Mouse (Mus musculus) effector memory CD4-positive, alpha-beta T cell, adult 7 months (primary cell): Measurements from ENCODE around the gene Olfr820. TPM values are rescaled to one million over a fixed set of nuclear protein-coding genes. Genes with fewer than 3 reads are reported as not detected.

Source experiments
- polyA plus RNA-seq: library from polyadenylated mRNA; unstranded; fragments of 100-300 nt; shearing (Covaris generic); gene quantifications from one replicate; pipeline ENCODE4 v1.2.1, GENCODE M21; 2017

Olfr820 gene
- not detected for polyA plus RNA-seq

DNA sequence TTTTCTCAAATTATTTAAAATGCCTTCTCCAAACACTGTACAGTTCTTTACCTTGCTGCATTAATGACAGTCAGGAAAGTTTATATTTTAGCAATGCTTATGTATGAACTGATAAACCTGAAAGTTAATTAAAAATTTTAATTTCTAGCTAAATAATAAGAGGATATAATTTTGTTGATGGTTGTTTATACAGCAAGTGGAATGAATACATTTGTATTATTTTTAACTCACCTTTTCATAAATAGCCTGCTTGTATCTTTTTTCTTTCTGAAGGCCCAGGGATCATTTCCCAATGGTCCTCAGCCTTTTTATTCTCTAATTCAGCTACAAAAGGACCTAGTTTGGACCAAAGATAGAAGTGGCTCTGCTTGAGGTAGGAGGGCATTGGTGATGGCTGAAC is at the start of gene Olfr820:
Gene Olfr820 (plus strand): TSS at position 301 of the 400 bp plus-strand sequence.

DNA sequence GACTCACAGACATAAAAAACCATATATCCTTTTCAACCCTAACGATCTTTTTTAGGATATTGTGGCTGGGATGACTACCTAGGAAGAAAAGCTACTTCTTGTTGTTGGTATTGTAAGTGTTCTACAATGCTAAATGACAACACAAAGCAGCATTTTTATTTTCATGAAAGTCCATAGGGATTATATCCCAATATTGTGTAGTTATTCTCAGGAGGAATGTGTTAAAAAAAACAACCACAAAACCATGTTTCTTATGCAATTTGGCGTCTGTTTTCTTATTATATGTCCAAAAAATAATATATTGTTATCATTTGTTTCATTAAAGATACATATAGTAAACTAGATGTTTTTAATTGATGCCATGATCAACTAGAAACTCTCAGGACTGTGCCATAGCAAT is 45.3 kb upstream of the Olfr820 start, which contains the start of gene Olfr819:
Gene Olfr819 (minus strand): TSS at position 101 of the 400 bp plus-strand sequence.

DNA sequence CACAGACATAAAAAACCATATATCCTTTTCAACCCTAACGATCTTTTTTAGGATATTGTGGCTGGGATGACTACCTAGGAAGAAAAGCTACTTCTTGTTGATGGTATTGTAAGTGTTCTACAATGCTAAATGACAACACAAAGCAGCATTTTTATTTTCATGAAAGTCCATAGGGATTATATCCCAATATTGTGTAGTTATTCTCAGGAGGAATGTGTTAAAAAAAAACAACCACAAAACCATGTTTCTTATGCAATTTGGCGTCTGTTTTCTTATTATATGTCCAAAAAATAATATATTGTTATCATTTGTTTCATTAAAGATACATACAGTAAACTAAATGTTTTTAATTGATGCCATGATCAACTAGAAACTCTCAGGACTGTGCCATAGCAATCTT is 36.4 kb upstream of the Olfr820 start, which contains the start of gene Olfr247:
Gene Olfr247 (minus strand): TSS at position 101 of the 400 bp plus-strand sequence.

DNA sequence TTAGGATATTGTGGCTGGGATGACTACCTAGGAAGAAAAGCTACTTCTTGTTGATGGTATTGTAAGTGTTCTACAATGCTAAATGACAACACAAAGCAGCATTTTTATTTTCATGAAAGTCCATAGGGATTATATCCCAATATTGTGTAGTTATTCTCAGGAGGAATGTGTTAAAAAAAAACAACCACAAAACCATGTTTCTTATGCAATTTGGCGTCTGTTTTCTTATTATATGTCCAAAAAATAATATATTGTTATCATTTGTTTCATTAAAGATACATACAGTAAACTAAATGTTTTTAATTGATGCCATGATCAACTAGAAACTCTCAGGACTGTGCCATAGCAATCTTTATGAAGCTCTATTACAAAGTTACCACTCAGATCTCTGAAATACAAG is 27.5 kb upstream of the Olfr820 start, which contains the start of gene Gm10310:
Gene Gm10310 (minus strand): TSS at position 101 of the 400 bp plus-strand sequence.

DNA sequence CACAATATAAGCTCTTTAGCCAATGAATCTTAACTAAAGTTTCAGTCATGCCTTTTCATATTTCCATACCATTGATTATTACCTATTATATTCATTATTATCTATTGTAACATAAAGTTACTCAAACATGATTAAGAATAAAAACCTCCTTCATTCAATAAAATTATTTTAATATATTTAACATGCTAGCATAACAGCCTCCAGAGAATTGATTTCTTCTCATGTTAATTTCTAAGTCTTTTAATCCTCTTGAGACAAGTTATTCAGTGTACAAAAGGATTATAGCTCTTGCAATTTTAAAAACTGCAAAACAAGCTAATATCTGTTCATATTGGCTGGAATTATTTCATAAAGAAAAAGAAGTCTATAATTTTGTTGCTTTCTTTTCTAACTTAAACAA is 17.6 kb downstream of the Olfr820 start, which contains the start of gene Olfr821:
Gene Olfr821 (plus strand): TSS at position 301 of the 400 bp plus-strand sequence.

Other genes starting within 250 kb of the Olfr820 start
- not detected for gene Olfr808, start 247.1 kb upstream of the Olfr820 start, polyA plus RNA-seq
- gene Olfr809, start 238.0 kb upstream of the Olfr820 start, polyA plus RNA-seq, result not detected
- gene Olfr810, start 217.7 kb upstream of the Olfr820 start, polyA plus RNA-seq, result not detected
- not detected for gene Olfr811, start 208.2 kb upstream of the Olfr820 start, polyA plus RNA-seq
- not detected for gene Olfr812, start 166.5 kb upstream of the Olfr820 start, polyA plus RNA-seq
- not detected for gene Olfr813, start 157.3 kb upstream of the Olfr820 start, polyA plus RNA-seq
- 0.11 TPM for gene Olfr814, start 132.8 kb upstream of the Olfr820 start, polyA plus RNA-seq
- gene Olfr815, start 106.8 kb upstream of the Olfr820 start, polyA plus RNA-seq, result 0.21 TPM
- 1.5 TPM for gene Olfr816, start 97.0 kb upstream of the Olfr820 start, polyA plus RNA-seq
- gene Olfr818, start 63.5 kb upstream of the Olfr820 start, polyA plus RNA-seq, result not detected
- not detected for gene Olfr819, start 45.4 kb upstream of the Olfr820 start, polyA plus RNA-seq
- not detected for gene Olfr247, start 36.5 kb upstream of the Olfr820 start, polyA plus RNA-seq
- gene Gm10310, start 27.6 kb upstream of the Olfr820 start, polyA plus RNA-seq, result 0.40 TPM
- gene Olfr821, start 17.7 kb downstream of the Olfr820 start, polyA plus RNA-seq, result not detected
- not detected for gene Olfr822, start 58.6 kb downstream of the Olfr820 start, polyA plus RNA-seq
- gene Olfr823, start 102.8 kb downstream of the Olfr820 start, polyA plus RNA-seq, result not detected
- gene Olfr824, start 117.4 kb downstream of the Olfr820 start, polyA plus RNA-seq, result not detected
- gene Olfr825, start 154.1 kb downstream of the Olfr820 start, polyA plus RNA-seq, result not detected
- gene Olfr826, start 171.6 kb downstream of the Olfr820 start, polyA plus RNA-seq, result not detected
- not detected for gene Olfr827, start 201.8 kb downstream of the Olfr820 start, polyA plus RNA-seq